Mouse (Mus musculus) MEL (cell line): Measurements from ENCODE around the gene Lrsam1. TPM values are rescaled to one million over a fixed set of nuclear protein-coding genes. Genes with fewer than 3 reads are reported as not detected.

Experiments used
- DNase-seq: peaks from one replicate; pipeline ENCODE4 v3.0.0; 2011; ENCODE audit warnings: low read depth, low spot score
- H3K27ac ChIP-seq: 2 replicates; pipeline ENCODE4 v1.5.1; 2012; ENCODE audit warnings: low read depth, mild to moderate bottlenecking, control low read depth, low read length, moderate library complexity; ENCODE audit not compliant: control insufficient read depth
- H3K27me3 ChIP-seq, 2 experiments: fragments of 150-350 bp in 1 of 2; sonication (generic) in 1 of 2; 2 replicates each; pipeline ENCODE4 v1.6.1; 2012; ENCODE audit warnings: low read length in 2 of 2, mild to moderate bottlenecking in 2 of 2, improper control_type of control experiment in 1 of 2, moderate library complexity in 1 of 2; ENCODE audit not compliant: insufficient read depth in 2 of 2, control insufficient read depth in 1 of 2
- H3K36me3 ChIP-seq, 2 experiments: 2 replicates each; pipeline ENCODE4 v1.6.1; 2012 to 2014; ENCODE audit warnings: low read length in 2 of 2, improper control_type of control experiment in 1 of 2, inconsistent platforms in 1 of 2, mild to moderate bottlenecking in 1 of 2; ENCODE audit not compliant: insufficient read depth in 2 of 2, control insufficient read depth in 1 of 2
- H3K4me1 ChIP-seq, 2 experiments: fragments of 150-350 bp in 1 of 2; sonication (generic) in 1 of 2; 2 replicates each; pipeline ENCODE4 v1.6.1; 2012; ENCODE audit warnings: low read length in 2 of 2, improper control_type of control experiment in 1 of 2, mild to moderate bottlenecking in 1 of 2; ENCODE audit not compliant: insufficient read depth in 2 of 2, control insufficient read depth in 1 of 2
- H3K4me3 ChIP-seq, 2 experiments: fragments of 150-350 bp in 1 of 2; sonication (generic) in 1 of 2; 2 replicates each; pipeline ENCODE4 v1.5.1; 2012; ENCODE audit warnings: low read depth in 2 of 2, low read length in 2 of 2, mild to moderate bottlenecking in 2 of 2, moderate library complexity in 2 of 2, control low read depth in 1 of 2, improper control_type of control experiment in 1 of 2; ENCODE audit not compliant: control insufficient read depth in 1 of 2, insufficient read depth in 1 of 2
- H3K79me2 ChIP-seq: 2 replicates; pipeline ENCODE4 v1.6.1; 2012; ENCODE audit warnings: mild to moderate bottlenecking, low read length, moderate library complexity; ENCODE audit not compliant: control insufficient read depth, poor library complexity, insufficient read depth
- H3K9ac ChIP-seq: 2 replicates; pipeline ENCODE4 v1.6.1; 2012; ENCODE audit warnings: low read depth, mild to moderate bottlenecking, control low read depth, low read length, moderate library complexity; ENCODE audit not compliant: control insufficient read depth, poor library complexity, severe bottlenecking
- H3K9me3 ChIP-seq: fragments of 150-350 bp; sonication (generic); replicated peaks from 2 replicates; pipeline ENCODE4 v1.6.1; 2012; ENCODE audit warnings: mild to moderate bottlenecking, low read length, improper control_type of control experiment, moderate library complexity; ENCODE audit not compliant: insufficient read depth
- CHD1 ChIP-seq: IDR thresholded peaks from 2 replicates; pipeline ENCODE4 v1.6.1; 2012; ENCODE audit warnings: low read depth, mild to moderate bottlenecking, inconsistent platforms, low read length, improper control_type of control experiment
- CHD2 ChIP-seq: IDR thresholded peaks from 2 replicates; pipeline ENCODE4 v1.6.1; 2011; ENCODE audit warnings: low read length, improper control_type of control experiment
- ELF1 ChIP-seq: IDR thresholded peaks from 2 replicates; pipeline ENCODE4 v1.6.1; 2014; ENCODE audit warnings: low read depth, mild to moderate bottlenecking, inconsistent platforms, low read length, improper control_type of control experiment, moderate library complexity
- GABPA ChIP-seq: IDR thresholded peaks from 2 replicates; pipeline ENCODE4 v1.6.1; 2012; ENCODE audit warnings: low read depth, mild to moderate bottlenecking, inconsistent platforms, low read length, improper control_type of control experiment, moderate library complexity
- GATA1 ChIP-seq: IDR thresholded peaks from 2 replicates; pipeline ENCODE4 v1.6.1; 2011; ENCODE audit warnings: low read depth, low read length, improper control_type of control experiment
- JUND ChIP-seq: IDR thresholded peaks from 2 replicates; pipeline ENCODE4 v1.6.1; 2011; ENCODE audit warnings: low read depth, mild to moderate bottlenecking, improper control_type of control experiment, low read length
- MAFK ChIP-seq: IDR thresholded peaks from 2 replicates; pipeline ENCODE4 v1.6.1; 2011; ENCODE audit warnings: low read depth, mild to moderate bottlenecking, low read length, improper control_type of control experiment, borderline replicate concordance
- MAX ChIP-seq: IDR thresholded peaks from 2 replicates; pipeline ENCODE4 v1.6.1; 2011; ENCODE audit warnings: low read length, improper control_type of control experiment
- MYB ChIP-seq: IDR thresholded peaks from 2 replicates; pipeline ENCODE4 v1.6.1; 2011; ENCODE audit warnings: mild to moderate bottlenecking, low read depth, low read length, improper control_type of control experiment
- NRF1 ChIP-seq: IDR thresholded peaks from 2 replicates; pipeline ENCODE4 v1.6.1; 2014; ENCODE audit warnings: low read depth, mild to moderate bottlenecking, inconsistent platforms, low read length, improper control_type of control experiment, moderate library complexity; ENCODE audit not compliant: poor library complexity, insufficient read depth, severe bottlenecking
- POLR2A ChIP-seq, 2 experiments: IDR thresholded peaks; 2 replicates each; pipeline ENCODE4 v1.6.1; 2011 to 2012; ENCODE audit warnings: low read length in 2 of 2, mild to moderate bottlenecking in 2 of 2, control low read depth in 1 of 2, improper control_type of control experiment in 1 of 2, low read depth in 1 of 2, moderate library complexity in 1 of 2; ENCODE audit not compliant: control insufficient read depth in 1 of 2, insufficient read depth in 1 of 2, poor library complexity in 1 of 2
- RAD21 ChIP-seq: IDR thresholded peaks from 2 replicates; pipeline ENCODE4 v1.6.1; 2011; ENCODE audit warnings: mild to moderate bottlenecking, low read depth, low read length, improper control_type of control experiment
- TCF12 ChIP-seq: IDR thresholded peaks from 2 replicates; pipeline ENCODE4 v1.6.1; 2014; ENCODE audit warnings: low read depth, mild to moderate bottlenecking, inconsistent platforms, low read length, improper control_type of control experiment, moderate library complexity
- USF1 ChIP-seq: IDR thresholded peaks from 2 replicates; pipeline ENCODE4 v1.6.1; 2014; ENCODE audit warnings: low read depth, mild to moderate bottlenecking, inconsistent platforms, low read length, improper control_type of control experiment, moderate library complexity
- ZC3H11A ChIP-seq: IDR thresholded peaks from 2 replicates; pipeline ENCODE4 v1.6.1; 2012; ENCODE audit warnings: low read depth, mild to moderate bottlenecking, inconsistent platforms, low read length, improper control_type of control experiment
- ZMIZ1 ChIP-seq: IDR thresholded peaks from 2 replicates; pipeline ENCODE4 v1.6.1; 2012; ENCODE audit warnings: low read depth, mild to moderate bottlenecking, inconsistent platforms, low read length, improper control_type of control experiment, moderate library complexity
- ZNF384 ChIP-seq: IDR thresholded peaks from 2 replicates; pipeline ENCODE4 v1.6.1; 2012; ENCODE audit warnings: low read depth, mild to moderate bottlenecking, inconsistent platforms, low read length, improper control_type of control experiment
- polyA plus RNA-seq, 2 experiments: library from polyadenylated mRNA; stranded (reverse) in 1 of 2; unstranded in 1 of 2; fragments of >175 nt in 1 of 2; fragments of >200 nt in 1 of 2; gene quantifications; 2 replicates each; pipeline versions ENCODE4 v1.2.1 to v1.2.4; 2012; ENCODE audit warnings: low replicate concordance in 2 of 2, low read depth in 1 of 2; ENCODE audit not compliant: insufficient read length in 2 of 2, insufficient read depth in 1 of 2, missing spikeins in 1 of 2
- total RNA-seq: library from RNA; depleted of rRNA; stranded (reverse); fragments of 300-350 nt; gene quantifications from 2 replicates; pipeline ENCODE4 v1.2.3, GENCODE M21; 2012

Lrsam1 gene
- total and polyA plus RNA-seq, 3 experiments, result 14.2 to 17.9 TPM; not detected in 1

GRCm38 (mm10) chr2:32908796-32909195 lies 52.6 kb downstream of the Lrsam1 start:
- no peak overlapping the region for H3K27ac ChIP-seq
- TF ChIP-seq POLR2A (IDR thresholded peaks at IDR 0.05; ENCODE audit: control insufficient read depth in 1 of 2, insufficient read depth in 1 of 2, low read depth in 1 of 2, low read length in 2 of 2, poor library complexity in 1 of 2), result no peak
- TF ChIP-seq MYB, result no peak
- no peak for TF ChIP-seq ELF1
- H3K4me1 ChIP-seq, result peaks cover 10 to 17% of the 10 kb centered on the region in 2 experiments
- no peaks in the 10 kb centered on the region for H3K27me3 ChIP-seq
- no peaks in the 10 kb centered on the region for H3K9me3 ChIP-seq
- H3K4me3 ChIP-seq, result no peak overlapping the region
- no peak overlapping the region for H3K9ac ChIP-seq
- H3K79me2 ChIP-seq, result no peaks in the 10 kb centered on the region
- peaks cover 0 to 11% of the 10 kb centered on the region in 2 experiments; a peak in 2 of 4 replicates for H3K36me3 ChIP-seq
- no peak for DNase-seq

GRCm38 (mm10) chr2:32908272-32908671 lies 53.1 kb downstream of the Lrsam1 start:
- Histone ChIP-seq H3K27ac (no peak overlapping the region), H3K4me1 (peaks cover 14 to 22% of the 10 kb centered on the region in 2 experiments), H3K9me3 (no peaks in the 10 kb centered on the region), H3K36me3 (peaks cover 0 to 16% of the 10 kb centered on the region in 2 experiments; a peak in 2 of 4 replicates), H3K9ac (no peak overlapping the region)
- no peak for TF ChIP-seq MAFK
- TF ChIP-seq, all 39 proteins: peak for 0
- H3K79me2 ChIP-seq, result no peaks in the 10 kb centered on the region
- no peaks in the 10 kb centered on the region for H3K27me3 ChIP-seq
- no peak overlapping the region for H3K4me3 ChIP-seq
- DNase-seq, result no peak

DNA sequence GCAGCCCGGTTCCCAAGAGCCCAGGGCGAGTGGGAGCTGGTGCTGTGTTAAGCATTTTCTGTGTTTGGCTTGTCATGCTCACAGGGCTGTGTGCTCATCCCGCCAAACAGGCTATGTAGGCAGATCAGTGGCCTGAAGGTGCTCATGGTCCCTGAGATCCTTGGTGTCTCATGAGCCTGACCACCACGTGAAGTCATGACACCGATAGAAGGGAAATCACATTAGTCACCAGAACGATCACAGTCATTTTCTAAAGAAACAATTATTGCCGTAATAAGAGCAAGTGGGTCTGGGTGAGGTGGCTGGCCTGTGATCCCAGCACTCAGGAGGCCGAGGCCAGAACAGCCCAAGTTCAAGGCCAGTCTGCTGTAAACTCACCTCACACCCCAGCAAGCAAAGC lies 54.0 kb downstream of the Lrsam1 start:
- peaks cover 0 to 17% of the 10 kb centered on the region in 2 experiments; a peak in 2 of 4 replicates for H3K36me3 ChIP-seq
- no peaks in the 10 kb centered on the region for H3K9me3 ChIP-seq
- H3K4me1 ChIP-seq, result peaks cover 16 to 25% of the 10 kb centered on the region in 2 experiments
- H3K27me3 ChIP-seq, result no peaks in the 10 kb centered on the region
- no peak overlapping the region for H3K9ac ChIP-seq
- H3K27ac ChIP-seq, result no peak overlapping the region
- DNase-seq, result no peak
- H3K79me2 ChIP-seq, result no peaks in the 10 kb centered on the region
- TF ChIP-seq JUND (no peak), GABPA (no peak), ZMIZ1 (no peak), MAX (no peak), RAD21 (no peak), CHD1 (no peak), CHD2 (no peak), ZC3H11A (no peak), TCF12 (no peak), USF1 (no peak), ZNF384 (no peak), NRF1 (no peak), GATA1 (no peak)
- no peak overlapping the region for H3K4me3 ChIP-seq
